Mouse (Mus musculus): ENCODE results near the gene Eci3. TPM values are rescaled to one million over a fixed set of nuclear protein-coding genes. Genes with fewer than 3 reads are reported as not detected.
"Not testable (repeated sequence)": the region's sequence is repeated elsewhere in the genome, so short reads cannot be mapped to it uniquely, and the experiment has no call there.

Eci3 gene
- polyA plus RNA-seq, 1 experiment from 2014 or later = 0.44 TPM

DNA sequence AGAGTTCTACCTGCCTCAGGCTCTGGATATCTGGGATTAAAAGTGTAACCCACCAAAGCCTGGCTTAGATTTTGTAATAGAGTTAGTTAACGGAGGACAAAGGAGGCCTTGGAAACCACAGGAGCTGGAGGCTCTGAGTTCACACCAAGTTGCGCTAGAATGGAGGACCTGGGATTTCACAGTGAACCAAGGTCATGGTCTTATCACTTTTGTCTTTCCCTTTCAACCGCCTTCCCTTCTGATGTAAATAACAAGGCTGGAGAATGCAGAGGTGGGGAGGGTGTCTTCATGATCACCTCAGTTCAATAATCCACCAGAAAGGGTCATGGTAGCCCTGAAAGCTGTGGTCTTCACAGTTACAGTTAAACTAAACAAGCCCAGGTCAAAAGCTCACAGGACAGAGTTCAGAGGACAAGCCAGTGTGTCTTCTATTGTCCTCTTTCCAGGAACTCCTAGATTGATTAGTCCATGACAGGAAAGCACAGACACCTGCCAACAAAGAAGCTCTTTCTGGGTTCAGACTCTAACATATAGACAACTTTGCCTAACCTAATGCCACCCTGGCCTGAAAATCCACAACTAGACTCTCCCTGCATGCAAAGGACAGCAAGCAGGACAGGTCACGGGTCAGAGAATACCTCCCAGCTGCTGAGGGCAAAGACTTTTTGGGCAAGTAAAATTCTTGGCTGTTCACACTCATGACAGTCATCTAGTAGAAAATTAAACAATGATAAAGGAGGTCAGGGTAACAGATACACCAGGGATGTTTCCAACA is 2.4 kb downstream of the Eci3 start:
- Histone ChIP-seq H3K36me3 (ENCODE audit: control insufficient read depth, insufficient read depth, low read length) (no peaks in the 10 kb centered on the region), H3K4me3 (ENCODE audit: low read depth, low read length) (no peak overlapping the region), H3K9ac (ENCODE audit: low read length) (no peak overlapping the region), H3K27me3 (ENCODE audit: control insufficient read depth, insufficient read depth, low read length) (peaks cover 10% of the 10 kb centered on the region; the same call in 1 of the 2 replicates), H3K4me2 (ENCODE audit: low read depth, severe bottlenecking) (no peak overlapping the region), H3K9me3 (ENCODE audit: control insufficient read depth, low read length) (no peaks in the 10 kb centered on the region), H3K4me1 (ENCODE audit: control insufficient read depth, insufficient read depth, low read length) (0 out of 2 replicates have a peak, but pooled peaks cover 2% of the 10 kb centered on the region), H3K27ac (replicated peaks; ENCODE audit: low read depth, low read length) (no peak overlapping the region)
- no peak for ATAC-seq (ENCODE audit: insufficient number of reproducible peaks, low FRiP score, low TSS enrichment, low read depth)
- WGBS = 88% methylated on average over 4 of the region's 4 CpGs
- no peak for DNase-seq (ENCODE audit: low spot score)

- not testable (repeated sequence) for DNase-seq (ENCODE audit: low spot score); H3K4me3 ChIP-seq (ENCODE audit: low read depth, low read length); H3K9me3 ChIP-seq (ENCODE audit: control insufficient read depth, low read length); ATAC-seq (ENCODE audit: insufficient number of reproducible peaks, low FRiP score, low TSS enrichment, low read depth); H3K4me2 ChIP-seq (ENCODE audit: low read depth, severe bottlenecking); H3K9ac ChIP-seq (ENCODE audit: low read length); H3K27me3 ChIP-seq (ENCODE audit: control insufficient read depth, insufficient read depth, low read length); H3K27ac ChIP-seq (replicated peaks; ENCODE audit: low read depth, low read length); H3K36me3 ChIP-seq (ENCODE audit: control insufficient read depth, insufficient read depth, low read length); H3K4me1 ChIP-seq (ENCODE audit: control insufficient read depth, insufficient read depth, low read length)
- 94% methylated on average over 3 of the region's 3 CpGs for WGBS
Measured at GRCm38 (mm10) chr13:34958158-34958557, 5.5 kb downstream of the Eci3 start.

DNA sequence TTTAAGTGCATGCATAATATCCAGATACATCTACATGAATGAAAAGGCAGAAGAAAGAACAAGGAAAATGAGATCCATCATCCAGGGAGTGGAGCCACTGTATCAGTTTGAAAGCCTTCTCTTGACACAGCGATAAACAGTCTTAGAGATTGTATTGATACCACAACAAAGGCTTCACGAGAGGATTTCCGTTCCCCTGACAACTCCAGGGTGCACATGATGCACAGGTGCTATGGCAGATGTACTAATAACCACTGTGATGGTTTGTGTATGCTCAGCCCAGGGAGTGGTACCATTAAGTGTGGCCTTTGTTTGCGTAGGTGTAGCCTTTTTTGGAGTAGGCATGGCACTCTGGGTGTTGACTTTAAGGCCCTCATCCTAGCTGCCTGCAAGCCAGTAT is 6.7 kb downstream of the Eci3 start:
- Histone ChIP-seq H3K36me3 (ENCODE audit: control insufficient read depth, insufficient read depth, low read length) (no peaks in the 10 kb centered on the region), H3K27ac (replicated peaks; ENCODE audit: low read depth, low read length) (no peak overlapping the region), H3K27me3 (ENCODE audit: control insufficient read depth, insufficient read depth, low read length) (no peaks in the 10 kb centered on the region), H3K4me2 (ENCODE audit: low read depth, severe bottlenecking) (no peak overlapping the region), H3K4me3 (ENCODE audit: low read depth, low read length) (no peak overlapping the region), H3K9ac (ENCODE audit: low read length) (no peak overlapping the region), H3K9me3 (ENCODE audit: control insufficient read depth, low read length) (no peaks in the 10 kb centered on the region), H3K4me1 (ENCODE audit: control insufficient read depth, insufficient read depth, low read length) (no peaks in the 10 kb centered on the region)
- no peak for ATAC-seq (ENCODE audit: insufficient number of reproducible peaks, low FRiP score, low TSS enrichment, low read depth)
- DNase-seq (ENCODE audit: low spot score) = no peak
- WGBS = 85% methylated on average over 4 of the region's 4 CpGs

DNA sequence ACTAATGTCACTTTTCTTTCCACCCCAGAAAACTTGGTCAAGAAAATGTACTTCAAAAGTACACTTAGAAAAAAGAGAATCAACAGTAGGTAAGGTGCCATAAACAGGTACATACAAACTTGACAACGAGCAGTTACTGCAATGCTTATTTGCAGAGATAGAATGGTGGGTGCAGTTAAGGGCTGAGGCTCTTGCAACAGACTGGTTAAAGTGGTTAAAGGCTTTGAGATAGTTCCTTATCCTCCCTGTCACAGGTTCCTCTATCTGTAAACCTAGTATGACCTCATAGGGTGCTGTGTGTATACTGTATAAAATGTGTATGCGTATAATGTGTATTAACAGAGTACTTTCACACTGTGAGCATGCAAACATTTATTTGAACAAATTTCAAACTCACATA is 12.2 kb downstream of the Eci3 start:
- not testable (repeated sequence) for H3K27me3 ChIP-seq (ENCODE audit: control insufficient read depth, insufficient read depth, low read length); H3K4me3 ChIP-seq (ENCODE audit: low read depth, low read length); H3K4me1 ChIP-seq (ENCODE audit: control insufficient read depth, insufficient read depth, low read length); H3K27ac ChIP-seq (replicated peaks; ENCODE audit: low read depth, low read length); H3K9ac ChIP-seq (ENCODE audit: low read length); H3K9me3 ChIP-seq (ENCODE audit: control insufficient read depth, low read length); DNase-seq (ENCODE audit: low spot score); ATAC-seq (ENCODE audit: insufficient number of reproducible peaks, low FRiP score, low TSS enrichment, low read depth); H3K4me2 ChIP-seq (ENCODE audit: low read depth, severe bottlenecking); H3K36me3 ChIP-seq (ENCODE audit: control insufficient read depth, insufficient read depth, low read length)
- WGBS = 89% methylated on average over 2 of the region's 2 CpGs

GRCm38 (mm10) chr13:34942370-34942769 is 21.2 kb downstream of the Eci3 start:
- Histone ChIP-seq H3K4me2 (ENCODE audit: low read depth, severe bottlenecking) (no peak overlapping the region), H3K27me3 (ENCODE audit: control insufficient read depth, insufficient read depth, low read length) (no peaks in the 10 kb centered on the region), H3K9ac (ENCODE audit: low read length) (no peak overlapping the region), H3K36me3 (ENCODE audit: control insufficient read depth, insufficient read depth, low read length) (no peaks in the 10 kb centered on the region), H3K4me1 (ENCODE audit: control insufficient read depth, insufficient read depth, low read length) (no peaks in the 10 kb centered on the region), H3K9me3 (ENCODE audit: control insufficient read depth, low read length) (no peaks in the 10 kb centered on the region), H3K27ac (replicated peaks; ENCODE audit: low read depth, low read length) (no peak overlapping the region), H3K4me3 (ENCODE audit: low read depth, low read length) (no peak overlapping the region)
- ATAC-seq (ENCODE audit: insufficient number of reproducible peaks, low FRiP score, low TSS enrichment, low read depth) (no peak), DNase-seq (ENCODE audit: low spot score) (no peak)

DNA sequence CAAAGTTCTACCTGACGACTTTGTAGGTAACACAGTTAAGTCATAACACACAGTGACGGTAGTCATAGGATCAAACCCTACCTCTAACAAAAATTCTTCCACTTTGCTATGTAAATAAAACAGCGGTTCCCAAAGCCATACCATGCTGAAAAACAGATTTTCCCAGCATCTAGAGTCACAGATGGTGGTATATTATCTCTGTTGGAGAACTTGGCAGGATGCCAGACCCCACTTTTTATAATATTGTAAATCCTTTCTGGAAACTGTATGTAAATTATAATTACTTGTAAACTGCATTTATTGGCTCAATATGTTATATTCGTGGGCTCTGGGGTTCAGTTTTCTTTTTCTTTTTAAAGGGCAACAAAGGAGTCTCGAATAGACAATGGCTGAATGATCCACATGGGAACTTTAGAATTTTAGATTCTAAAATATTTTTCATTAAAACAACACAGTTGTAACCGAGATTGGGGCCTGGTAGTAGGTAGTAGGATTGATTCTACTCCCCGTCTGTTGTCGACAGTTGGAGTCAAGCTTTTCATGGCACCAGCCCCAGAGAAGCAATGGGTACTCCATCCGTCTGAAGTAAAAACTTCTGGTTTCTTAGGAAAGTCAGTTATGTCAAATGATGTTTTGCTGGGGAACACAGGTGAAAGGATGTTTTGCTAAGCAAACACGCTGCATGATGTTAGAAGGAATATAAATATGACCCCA is 28.5 kb downstream of the Eci3 start:
- H3K36me3 ChIP-seq (ENCODE audit: control insufficient read depth, insufficient read depth, low read length) = no peaks in the 10 kb centered on the region
- ATAC-seq (ENCODE audit: insufficient number of reproducible peaks, low FRiP score, low TSS enrichment, low read depth) = no peak
- no peak for DNase-seq (ENCODE audit: low spot score)
- no peaks in the 10 kb centered on the region for H3K27me3 ChIP-seq (ENCODE audit: control insufficient read depth, insufficient read depth, low read length)
- 81% methylated on average over 10 of the region's 10 CpGs for WGBS
- H3K9ac ChIP-seq (ENCODE audit: low read length) = no peak overlapping the region
- H3K4me3 ChIP-seq (ENCODE audit: low read depth, low read length) = no peak overlapping the region
- H3K4me2 ChIP-seq (ENCODE audit: low read depth, severe bottlenecking) = no peak overlapping the region
- no peaks in the 10 kb centered on the region for H3K4me1 ChIP-seq (ENCODE audit: control insufficient read depth, insufficient read depth, low read length)
- no peaks in the 10 kb centered on the region for H3K9me3 ChIP-seq (ENCODE audit: control insufficient read depth, low read length)
- no peak overlapping the region for H3K27ac ChIP-seq (replicated peaks; ENCODE audit: low read depth, low read length)

GRCm38 (mm10) chr13:34924210-34924609 is 39.4 kb downstream of the Eci3 start, which contains the start of the genes Fam217a and 4933417A18Rik:
Gene Fam217a (minus strand): TSS chr13:34924310.
Gene 4933417A18Rik (plus strand): TSS chr13:34924409.
- no peaks in the 10 kb centered on the region for H3K4me1 ChIP-seq (ENCODE audit: control insufficient read depth, insufficient read depth, low read length)
- H3K4me3 ChIP-seq (ENCODE audit: low read depth, low read length) = no peak within 1 kb of the TSS
- DNase-seq (ENCODE audit: low spot score) (no peak), ATAC-seq (ENCODE audit: insufficient number of reproducible peaks, low FRiP score, low TSS enrichment, low read depth) (no peak)
- H3K4me2 ChIP-seq (ENCODE audit: low read depth, severe bottlenecking) = no peak within 1 kb of the TSS
- no peak within 1 kb of the TSS for H3K9ac ChIP-seq (ENCODE audit: low read length)
- H3K27me3 ChIP-seq (ENCODE audit: control insufficient read depth, insufficient read depth, low read length) = no peaks in the 10 kb centered on the region
- no peak within 1 kb of the TSS for H3K27ac ChIP-seq (replicated peaks; ENCODE audit: low read depth, low read length)
- no peaks in the 10 kb centered on the region for H3K9me3 ChIP-seq (ENCODE audit: control insufficient read depth, low read length)
- WGBS = 84% methylated on average over 4 of the region's 4 CpGs
- no peaks in the 10 kb centered on the region for H3K36me3 ChIP-seq (ENCODE audit: control insufficient read depth, insufficient read depth, low read length)

DNA sequence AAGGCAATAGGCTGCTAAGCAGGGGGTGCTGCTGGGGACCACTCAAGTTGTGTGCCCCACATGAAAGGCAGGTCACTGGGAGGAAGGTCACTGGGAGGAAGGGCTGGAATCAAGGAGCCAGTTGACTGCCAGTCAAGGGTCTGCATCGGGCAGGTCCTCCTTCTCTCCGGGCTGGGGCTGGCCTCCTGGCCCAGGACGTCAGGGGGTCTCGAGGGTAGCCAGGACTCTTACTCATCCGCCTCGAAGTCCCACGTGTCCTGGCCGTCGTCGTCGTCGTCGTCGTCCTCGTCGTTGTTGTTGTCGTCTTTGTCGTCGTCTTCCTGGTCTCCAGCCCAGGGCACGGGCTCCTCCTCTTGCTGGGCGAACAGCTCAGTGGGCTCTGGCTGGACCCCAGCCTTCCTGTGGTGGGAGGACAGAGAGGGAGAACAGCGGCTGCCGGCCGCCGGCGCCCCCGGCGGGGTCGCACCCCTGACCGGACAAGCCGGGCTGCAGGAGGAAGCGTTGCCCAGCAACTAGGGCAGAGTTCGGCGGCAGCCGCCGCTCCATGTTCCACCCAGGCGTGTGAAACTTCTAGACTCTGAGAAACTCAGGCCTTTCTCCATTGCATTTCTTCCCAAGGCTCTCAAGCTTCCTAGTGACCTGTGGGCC is 47.0 kb downstream of the Eci3 start:
- H3K27ac ChIP-seq (replicated peaks; ENCODE audit: low read depth, low read length) = no peak overlapping the region
- DNase-seq (ENCODE audit: low spot score) (peak; percentile 32), ATAC-seq (ENCODE audit: insufficient number of reproducible peaks, low FRiP score, low TSS enrichment, low read depth) (no peak)
- H3K4me3 ChIP-seq (ENCODE audit: low read depth, low read length) = no peak overlapping the region
- no peaks in the 10 kb centered on the region for H3K36me3 ChIP-seq (ENCODE audit: control insufficient read depth, insufficient read depth, low read length)
- H3K9ac ChIP-seq (ENCODE audit: low read length) = 0 out of 2 replicates have a peak overlapping the region, but pooled peaks have one; percentile 27
- no peaks in the 10 kb centered on the region for H3K27me3 ChIP-seq (ENCODE audit: control insufficient read depth, insufficient read depth, low read length)
- no peaks in the 10 kb centered on the region for H3K4me1 ChIP-seq (ENCODE audit: control insufficient read depth, insufficient read depth, low read length)
- no peaks in the 10 kb centered on the region for H3K9me3 ChIP-seq (ENCODE audit: control insufficient read depth, low read length)
- 40% methylated on average over 37 of the region's 37 CpGs for WGBS
- H3K4me2 ChIP-seq (ENCODE audit: low read depth, severe bottlenecking) = peak overlapping the region; percentile 36; the same call in 1 of the 2 replicates

Measured in limb, embryonic 11.5 days (tissue).